Mouse (Mus musculus): ENCODE data around the gene 1110051M20Rik.

Gene 1110051M20Rik

DNA sequence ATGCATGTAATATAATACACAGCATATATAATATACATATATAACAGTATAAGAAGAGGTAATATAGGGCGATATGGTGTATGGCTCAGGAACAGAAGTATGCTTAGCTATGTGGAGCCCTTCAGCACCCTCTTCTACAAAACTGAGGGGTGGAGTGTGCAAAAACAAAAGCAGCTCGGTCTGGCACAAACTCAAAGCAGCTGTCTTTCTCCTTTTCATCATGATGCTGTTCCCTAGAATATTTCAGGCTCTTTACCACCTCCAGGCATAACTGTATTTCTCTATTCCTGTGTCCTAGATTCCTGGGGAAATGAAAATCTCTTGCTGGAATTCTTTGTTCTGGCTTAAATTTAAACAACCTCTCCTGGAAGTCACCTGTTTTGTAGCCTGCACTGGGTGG, 214.8 kb downstream of the 1110051M20Rik start:
- DNase-seq (ENCODE audit: extremely low read depth, low read depth, low spot score): no peak

Measured in fat pad, adult 2 months (tissue).